Mouse (Mus musculus): ENCODE measurements around the gene Tcp11.

- no peak for TF ChIP-seq CTCF (conservative IDR thresholded peaks at IDR 0.05; ENCODE audit: insufficient read depth, insufficient read length, low read depth, low read length)
- no peak for TF ChIP-seq POLR2A (IDR thresholded peaks at IDR 0.05; ENCODE audit: low read depth, low read length)
Measured at GRCm38 (mm10) chr17:28021911-28022310, 58.5 kb downstream of the Tcp11 start.
